Mouse (Mus musculus) gonadal fat pad, adult 2 months (tissue): Measurements from ENCODE around the gene Amigo1. TPM values are rescaled to one million over a fixed set of nuclear protein-coding genes. Genes with fewer than 3 reads are reported as not detected.
A peak's percentile ranks its signal among the peaks of the same experiment; 100 is the strongest.

Experiments
- DNase-seq: peaks from one replicate; pipeline ENCODE4 v3.0.0-alpha.2; 2012; ENCODE audit warnings: low read depth
- polyA plus RNA-seq: library from polyadenylated mRNA; depleted of rRNA; stranded (reverse); fragments of >200 nt; gene quantifications from 2 replicates; pipeline ENCODE4 v1.2.3, GENCODE M21; 2012; rRNA removed

The Amigo1 gene
- polyA plus RNA-seq, result 15.5 and 16.7 TPM in 2 replicates

DNA sequence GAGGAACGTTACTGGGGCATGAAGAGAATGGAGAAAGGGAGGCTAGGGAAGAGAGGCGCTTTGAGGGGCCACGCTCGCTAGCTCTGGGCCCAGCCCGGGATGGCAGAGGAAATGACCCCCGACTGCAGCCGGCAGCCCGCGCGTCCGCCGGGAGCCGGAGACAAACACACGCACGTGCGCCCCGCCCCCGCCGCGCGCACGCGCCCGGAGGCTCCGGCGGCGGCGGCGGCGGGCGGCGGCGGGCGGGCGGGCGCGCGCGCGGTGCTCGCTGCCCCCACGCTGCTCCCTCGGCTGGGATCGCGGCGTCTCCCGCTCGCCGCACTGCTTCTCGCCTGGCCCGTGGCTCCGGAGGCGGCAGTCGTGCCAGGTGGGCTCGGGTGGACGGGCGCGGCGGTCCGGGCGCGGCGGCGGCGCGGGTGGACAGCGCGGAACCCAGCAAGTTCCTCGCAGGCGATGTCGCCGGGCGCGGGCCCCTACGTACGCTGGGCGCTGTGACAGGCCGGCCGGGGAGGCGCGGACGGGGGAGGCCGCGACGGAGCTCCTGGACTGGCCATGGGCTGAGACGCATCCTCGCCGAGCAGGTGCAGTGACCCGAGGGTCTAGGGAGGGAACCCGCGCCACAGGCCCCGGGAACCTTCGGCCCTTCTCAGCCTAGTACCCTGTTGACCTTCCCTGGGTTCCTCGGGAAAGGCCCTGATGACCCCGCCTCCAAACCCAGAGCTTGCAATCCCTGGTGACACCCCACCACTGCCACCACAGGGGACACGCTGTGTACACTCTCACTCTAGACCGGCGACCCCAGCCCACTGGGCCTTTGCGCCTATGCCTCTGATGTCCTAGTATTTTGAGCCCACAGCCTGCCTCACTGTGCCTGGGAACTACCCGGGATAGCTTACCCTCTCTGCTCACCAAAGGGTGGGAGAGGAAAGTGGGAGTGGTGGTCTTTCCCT lies at the start of gene Amigo1:
Gene Amigo1 (plus strand): TSS at position 238 of the 950 bp plus-strand sequence.
- no peak for DNase-seq

- no peak for DNase-seq
Observed at GRCm38 (mm10) chr3:108139113-108139512, 47.0 kb upstream of the Amigo1 start.

GRCm38 (mm10) chr3:108140786-108141185 lies 45.3 kb upstream of the Amigo1 start:
- no peak for DNase-seq

DNA sequence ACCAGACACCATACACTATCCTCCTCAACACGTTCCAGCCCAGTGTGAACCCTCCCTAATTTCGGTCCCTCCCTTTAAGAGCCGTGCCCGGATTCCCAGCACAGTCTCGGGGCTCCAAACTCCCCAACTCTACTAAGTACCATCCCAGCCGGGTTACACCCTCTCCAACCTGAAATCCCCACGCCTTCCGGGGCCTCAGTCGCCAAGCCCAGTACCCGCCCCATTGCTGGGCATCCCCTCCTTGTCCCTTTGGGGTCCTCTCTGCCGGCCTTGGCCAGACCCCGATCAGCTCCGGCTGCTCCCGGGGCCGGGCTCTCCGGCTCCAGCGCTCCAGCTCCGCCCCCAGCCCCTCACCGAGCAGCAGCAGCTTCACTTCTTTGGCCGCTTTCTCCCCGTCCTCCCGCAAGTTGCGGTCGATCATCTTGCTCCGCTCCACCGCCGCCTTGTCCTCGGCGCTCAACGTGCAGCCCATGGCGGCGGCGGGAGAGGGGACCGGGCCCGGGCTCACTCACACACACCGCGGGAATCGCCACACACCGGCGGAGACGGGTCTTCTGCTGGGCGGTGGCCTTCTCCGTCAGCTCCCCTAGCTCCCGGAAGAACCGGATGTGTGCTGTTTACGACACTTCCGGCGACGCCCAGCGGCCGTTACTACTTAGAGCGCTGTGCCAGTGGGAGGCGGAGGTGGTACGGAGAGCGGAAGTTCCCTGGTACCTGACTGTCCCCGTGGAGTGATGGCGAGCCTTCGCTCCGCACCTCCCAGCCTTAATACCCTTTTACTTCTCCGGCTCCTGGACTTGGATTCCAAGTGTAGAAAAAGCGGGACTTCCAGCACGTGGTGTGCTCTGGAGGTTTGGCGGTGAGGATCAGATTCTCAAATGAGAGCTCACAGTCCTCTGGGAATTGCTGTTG lies 40.3 kb upstream of the Amigo1 start, which contains the start of gene Gnai3:
Gene Gnai3 (minus strand): TSS at position 613 of the 912 bp plus-strand sequence.
- peak; percentile 46 for DNase-seq

DNA sequence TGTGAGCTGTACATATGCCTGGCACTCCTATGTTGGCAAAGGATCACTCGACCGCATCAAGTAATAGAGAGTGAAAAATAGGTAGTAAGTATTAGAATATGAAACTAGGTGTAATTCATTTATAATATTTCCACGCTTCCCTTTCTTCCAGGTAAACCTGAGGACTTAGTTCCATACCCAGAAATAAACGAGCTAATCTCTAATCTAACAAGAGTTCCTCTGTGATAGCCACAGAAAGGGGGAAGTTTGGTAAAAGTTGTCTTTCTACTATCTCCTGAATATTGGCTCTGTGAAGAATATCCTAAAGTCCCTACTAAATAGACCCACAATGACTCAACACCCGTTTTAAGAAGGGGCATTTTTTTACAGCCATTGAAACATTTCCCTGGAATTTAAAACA lies 39.5 kb upstream of the Amigo1 start:
- no peak for DNase-seq

DNA sequence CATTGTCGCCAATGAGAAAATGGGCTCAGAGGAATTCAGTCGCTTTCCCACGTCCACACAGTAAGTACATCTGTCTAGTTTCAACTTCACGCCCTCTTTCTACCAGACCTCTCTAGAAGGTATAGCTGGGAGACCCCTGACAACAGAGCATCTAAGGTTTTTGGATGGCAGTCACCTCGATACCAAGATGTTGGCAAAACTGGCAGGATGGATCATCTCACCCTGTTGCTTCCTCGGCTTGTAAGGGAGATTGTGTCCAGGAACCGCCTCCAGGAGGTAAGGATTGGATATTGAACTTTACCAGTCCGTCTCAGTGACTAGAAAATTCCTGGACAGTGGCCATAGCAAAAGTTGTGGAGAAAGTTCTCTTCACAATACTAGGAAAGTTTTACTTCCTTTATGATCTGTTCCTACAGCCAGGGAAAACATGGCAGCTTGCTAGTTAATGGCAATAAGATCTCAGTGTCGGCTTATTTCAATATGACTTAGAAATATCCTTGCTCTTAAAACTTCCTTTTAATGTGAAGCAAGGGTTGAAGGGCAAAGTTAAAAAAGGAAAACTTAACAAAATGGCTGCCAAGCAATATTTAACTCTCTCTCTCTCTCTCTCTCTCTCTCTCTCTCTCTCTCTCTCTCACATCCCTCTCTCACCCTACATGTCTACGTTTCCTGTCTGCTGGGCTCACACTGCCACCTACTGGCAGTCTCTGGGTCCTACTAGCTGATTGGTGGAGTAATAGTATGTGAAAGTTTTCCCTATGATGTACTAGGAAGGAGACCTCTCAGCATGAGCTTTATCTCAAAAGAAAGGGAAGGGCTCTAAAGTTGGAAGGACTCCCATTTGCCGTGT lies 38.5 kb upstream of the Amigo1 start:
- DNase-seq, result peak; percentile 40

GRCm38 (mm10) chr3:108152290-108152689 lies 33.8 kb upstream of the Amigo1 start:
- no peak for DNase-seq

DNA sequence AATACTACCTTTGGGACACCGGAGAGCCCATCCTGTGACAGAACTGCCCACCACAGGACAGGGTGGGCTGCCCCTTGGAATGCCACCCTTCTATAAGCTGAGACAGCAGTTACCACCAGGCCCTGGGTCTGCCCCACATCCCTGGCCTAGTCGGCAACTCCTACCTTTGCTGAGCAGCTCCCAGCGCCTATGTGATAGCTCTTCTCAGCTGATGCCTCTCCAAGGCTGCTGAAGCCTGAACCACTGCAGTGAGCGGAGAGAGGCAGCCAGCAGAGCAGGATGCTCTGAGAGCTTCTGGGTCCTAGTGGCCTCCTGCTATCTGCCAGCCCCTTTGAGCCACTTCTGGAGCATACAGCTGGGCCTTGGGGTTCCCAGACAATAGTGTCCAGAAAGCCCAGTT lies 31.5 kb upstream of the Amigo1 start, which contains the start of gene Gpr61:
Gene Gpr61 (minus strand): TSS at position 227 of the 400 bp plus-strand sequence.
- no peak for DNase-seq

GRCm38 (mm10) chr3:108158383-108159037 lies 27.6 kb upstream of the Amigo1 start:
- DNase-seq, result no peak

DNA sequence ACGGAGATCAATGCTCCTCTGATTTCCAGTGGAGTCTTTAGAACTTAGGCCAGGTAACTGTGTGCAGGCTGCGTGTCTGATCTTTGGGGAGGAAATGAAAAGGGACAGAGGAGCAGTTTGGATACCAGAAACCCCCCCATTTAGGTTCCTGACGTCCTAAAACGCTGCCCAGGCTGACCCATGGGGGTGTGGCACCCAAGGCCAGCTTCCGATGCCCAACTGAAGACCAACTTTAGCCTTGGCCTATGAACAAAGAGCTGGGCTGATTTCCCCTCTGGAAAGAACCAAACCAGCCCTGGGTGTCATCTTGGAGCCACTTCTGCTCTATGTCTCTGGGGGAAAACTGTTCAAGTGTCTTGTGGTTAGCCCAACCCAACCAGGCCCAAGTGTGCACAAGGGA lies 22.0 kb upstream of the Amigo1 start:
- DNase-seq, result no peak

- DNase-seq, result no peak
Observed at GRCm38 (mm10) chr3:108164807-108165206, 21.3 kb upstream of the Amigo1 start.

DNA sequence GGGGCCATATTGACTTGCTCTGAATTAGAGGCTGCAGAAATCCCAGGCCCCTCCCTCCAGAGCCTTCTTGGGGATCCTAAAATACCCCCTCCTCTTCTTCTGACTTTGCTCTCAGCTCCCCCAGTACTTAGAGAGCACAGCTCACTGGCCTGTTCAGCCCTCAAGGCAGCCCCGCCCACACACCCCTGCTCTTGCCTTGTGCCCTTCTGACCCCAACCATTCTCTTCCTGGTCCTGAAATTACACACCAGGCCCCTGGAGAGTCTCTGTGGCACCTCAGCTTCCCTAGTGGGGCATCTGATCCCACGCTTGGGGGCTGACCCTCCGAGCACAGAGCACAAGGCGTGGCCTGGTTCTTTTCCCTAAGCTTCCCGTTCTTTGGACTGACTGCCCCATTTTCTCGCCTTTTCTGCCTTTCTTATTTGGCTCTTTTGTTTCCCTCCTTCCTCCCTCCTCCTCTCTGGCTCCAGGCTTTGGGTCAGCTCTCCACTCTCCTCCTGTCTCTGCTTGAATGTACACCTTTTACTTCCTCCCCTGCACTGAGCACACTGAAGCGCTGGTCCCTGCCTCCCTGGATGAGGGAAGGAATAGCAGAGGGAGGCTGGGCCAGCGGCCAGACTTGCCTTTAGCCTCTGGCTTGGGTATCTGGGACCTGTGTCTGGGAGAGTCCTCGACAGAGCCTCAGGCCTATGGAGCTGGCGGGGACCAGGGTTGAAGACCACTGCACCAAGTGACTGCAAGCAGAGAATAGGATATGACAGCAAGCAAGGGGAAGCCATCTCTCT lies 20.4 kb upstream of the Amigo1 start:
- DNase-seq, result no peak

- no peak for DNase-seq
Observed at GRCm38 (mm10) chr3:108166486-108167211, 19.5 kb upstream of the Amigo1 start.

- DNase-seq, result no peak
Observed at GRCm38 (mm10) chr3:108167499-108167898, 18.6 kb upstream of the Amigo1 start.

GRCm38 (mm10) chr3:108169199-108169598 lies 16.9 kb upstream of the Amigo1 start:
- DNase-seq, result no peak

DNA sequence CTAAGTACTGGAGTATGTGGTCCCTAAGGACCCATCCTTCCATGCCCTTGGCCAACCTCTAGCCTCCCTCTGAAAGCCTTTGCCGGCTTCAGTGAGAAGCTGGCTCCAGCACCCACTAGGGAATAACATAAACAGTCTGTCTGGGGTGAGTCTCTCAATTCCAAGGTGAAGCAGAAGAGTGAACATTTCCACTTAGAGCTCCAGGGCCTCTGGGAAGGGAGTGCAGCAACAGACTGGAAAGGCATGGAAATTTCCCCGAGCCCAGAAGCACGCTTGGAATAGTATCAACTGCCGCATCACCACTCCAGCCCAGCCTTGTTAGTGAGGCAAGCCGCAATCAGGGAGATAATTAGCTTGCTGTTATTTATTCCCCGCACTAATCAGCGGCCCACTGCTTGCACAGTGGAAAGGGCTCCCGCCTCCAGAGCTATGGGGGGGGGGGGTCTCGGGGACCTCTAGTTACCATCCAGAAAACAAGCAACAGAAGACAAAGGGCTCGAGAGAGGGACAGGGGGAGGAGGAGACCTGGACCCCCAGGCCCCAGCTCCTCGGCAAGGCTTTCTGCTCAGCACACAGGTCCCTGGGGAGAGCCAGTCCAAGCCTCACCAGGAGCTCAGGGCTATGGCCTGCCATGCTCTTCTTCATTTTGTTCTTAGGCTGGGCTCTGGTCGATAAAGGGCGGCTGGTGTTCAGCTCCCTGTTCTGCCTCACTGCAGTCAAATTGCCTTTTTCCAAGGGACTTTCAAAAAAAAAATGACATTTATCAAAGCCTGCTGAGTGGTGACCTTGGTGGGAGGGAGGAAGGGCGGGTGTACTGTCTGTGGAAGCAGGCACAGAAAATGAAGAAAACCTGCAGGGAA lies 11.2 kb upstream of the Amigo1 start:
- DNase-seq, result no peak

- DNase-seq, result no peak
Observed at GRCm38 (mm10) chr3:108178756-108179715, 7.1 kb upstream of the Amigo1 start.
